Mouse (Mus musculus): Measurements from ENCODE around the gene Stk24.

Gene Stk24

DNA sequence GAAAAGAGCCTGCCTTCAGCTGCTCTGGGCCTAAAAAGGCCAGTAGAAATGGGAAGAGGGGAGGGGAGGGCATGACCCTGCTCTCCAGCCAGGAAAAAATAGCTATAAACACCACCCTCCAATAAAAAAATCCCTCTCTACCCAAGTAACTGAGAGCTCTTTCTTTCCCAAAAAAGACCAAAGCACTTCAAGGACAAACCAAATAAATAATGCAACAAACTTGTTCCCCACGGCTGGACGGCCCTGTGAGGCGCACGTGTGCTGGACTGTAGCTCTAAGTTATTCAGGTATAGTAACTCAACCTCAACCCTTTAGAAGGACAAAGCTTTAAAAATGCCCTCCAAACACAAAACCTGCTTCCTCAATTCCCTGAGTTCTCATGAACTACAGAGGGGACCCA lies 28.1 kb downstream of the Stk24 start:
- no peak for DNase-seq (ENCODE audit: low spot score)

DNA sequence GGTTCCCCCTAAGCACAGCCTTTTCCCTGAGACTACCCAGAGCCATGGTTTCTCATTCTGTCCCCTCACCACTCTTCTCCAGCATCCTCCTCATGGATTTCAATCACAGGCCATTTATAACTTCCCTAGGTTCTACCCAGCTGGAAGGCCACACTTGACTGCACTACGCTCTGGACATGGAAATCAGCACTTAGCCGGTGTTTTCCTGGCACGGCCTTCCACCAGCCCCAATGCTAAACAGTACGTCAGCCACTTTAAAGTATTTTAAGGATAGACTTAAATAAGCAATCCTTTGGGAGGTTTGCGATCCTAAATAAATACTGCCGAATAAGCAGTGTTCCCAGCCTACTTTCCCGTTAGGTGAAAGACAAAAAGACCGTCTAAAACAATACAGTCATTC lies 29.8 kb downstream of the Stk24 start:
- DNase-seq (ENCODE audit: low spot score), result no peak

DNA sequence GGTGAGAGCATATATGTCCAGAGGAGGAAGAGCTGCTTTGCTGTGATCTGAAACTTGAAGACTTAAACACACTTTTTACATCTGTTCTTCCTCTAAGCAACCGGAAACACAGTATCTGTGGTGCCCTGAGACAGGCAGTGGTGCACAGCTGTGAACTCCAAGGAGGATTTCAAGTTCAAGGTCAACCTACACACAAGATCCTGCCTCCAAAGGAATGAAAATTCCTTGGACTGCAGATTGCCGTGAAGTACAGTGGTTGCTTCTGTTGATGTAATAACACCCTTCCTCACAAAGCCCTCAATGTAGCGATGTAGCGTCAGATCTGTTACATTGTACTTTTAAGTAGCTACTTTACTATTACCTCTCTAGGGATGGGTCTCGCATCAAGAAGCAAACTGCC lies 30.5 kb downstream of the Stk24 start:
- no peak for DNase-seq (ENCODE audit: low spot score)

DNA sequence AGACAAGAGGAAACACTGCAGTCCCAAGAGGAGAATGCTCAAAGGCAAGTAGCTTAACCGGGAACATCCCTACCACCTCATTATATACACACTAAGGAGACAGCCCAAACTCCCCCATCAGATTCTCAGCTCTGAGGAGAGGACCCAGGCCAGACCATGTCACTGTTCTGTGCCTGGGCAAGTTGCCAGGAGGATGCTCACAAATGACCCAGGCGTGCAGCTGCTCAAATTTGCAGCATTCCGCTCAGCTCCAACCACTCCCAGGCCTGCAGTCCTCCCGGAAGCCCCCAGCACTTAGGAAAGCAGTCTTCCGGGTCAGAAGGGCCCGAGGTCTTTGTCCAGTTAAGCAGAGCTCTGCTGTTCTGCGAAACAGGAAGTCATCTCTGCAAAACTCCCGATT lies 31.6 kb downstream of the Stk24 start:
- no peak for DNase-seq (ENCODE audit: low spot score)

DNA sequence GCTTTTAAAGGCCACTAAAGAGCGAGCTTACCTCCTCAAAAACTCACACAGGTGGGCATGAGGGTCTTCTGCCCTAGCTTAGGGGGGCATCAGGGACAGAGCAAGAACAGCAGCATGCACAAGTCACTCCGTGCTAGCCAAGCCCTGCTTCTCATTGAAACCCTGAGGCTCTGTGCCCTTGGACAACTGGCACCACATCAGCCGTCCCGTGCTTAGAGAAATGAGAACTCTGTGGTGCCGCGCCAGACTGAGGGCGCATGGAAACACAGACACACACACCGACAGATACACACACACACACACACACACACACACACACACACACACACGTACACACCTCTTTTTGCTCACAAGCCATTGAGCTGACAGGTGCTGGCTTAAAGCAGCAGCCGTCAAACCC lies 32.7 kb downstream of the Stk24 start:
- DNase-seq (ENCODE audit: low spot score), result no peak

DNA sequence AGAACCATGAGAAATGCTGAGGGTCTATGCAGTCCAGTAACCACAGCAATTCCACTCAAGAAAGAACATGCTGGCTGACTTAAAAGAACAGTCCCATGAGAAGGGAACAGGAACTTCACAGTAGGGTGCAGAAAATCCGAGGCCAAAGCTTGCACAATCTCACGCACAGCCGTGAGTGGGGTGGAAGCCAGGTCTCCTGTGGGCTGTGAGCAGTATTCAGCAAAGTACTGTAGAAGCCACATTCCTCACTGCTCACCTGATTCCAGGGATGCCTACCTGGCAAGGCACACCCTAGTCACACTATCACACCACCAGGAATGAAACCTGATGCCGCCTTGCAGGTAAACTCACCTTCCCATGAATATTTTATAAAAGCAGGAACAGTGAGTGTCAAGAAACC lies 33.2 kb downstream of the Stk24 start:
- no peak for DNase-seq (ENCODE audit: low spot score)

DNA sequence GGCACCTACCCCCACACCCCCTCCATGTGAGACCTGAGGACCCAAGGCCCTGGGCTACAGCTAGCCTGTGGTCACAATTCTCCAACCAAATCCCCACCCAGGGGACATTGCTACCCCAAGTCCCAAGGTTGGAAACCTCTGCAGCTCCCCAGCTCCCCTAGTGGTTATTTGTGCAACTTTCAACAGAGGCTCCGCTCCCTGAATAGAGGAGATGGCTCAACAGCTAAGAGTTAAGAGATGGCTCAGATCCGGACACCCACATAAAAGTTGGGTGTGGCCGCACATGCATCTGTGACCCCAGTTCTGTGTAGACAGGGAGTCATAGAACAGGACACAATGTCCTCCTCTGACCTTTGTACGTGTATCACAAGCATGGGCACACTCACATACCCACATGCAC lies 33.8 kb downstream of the Stk24 start:
- DNase-seq (ENCODE audit: low spot score), result no peak

DNA sequence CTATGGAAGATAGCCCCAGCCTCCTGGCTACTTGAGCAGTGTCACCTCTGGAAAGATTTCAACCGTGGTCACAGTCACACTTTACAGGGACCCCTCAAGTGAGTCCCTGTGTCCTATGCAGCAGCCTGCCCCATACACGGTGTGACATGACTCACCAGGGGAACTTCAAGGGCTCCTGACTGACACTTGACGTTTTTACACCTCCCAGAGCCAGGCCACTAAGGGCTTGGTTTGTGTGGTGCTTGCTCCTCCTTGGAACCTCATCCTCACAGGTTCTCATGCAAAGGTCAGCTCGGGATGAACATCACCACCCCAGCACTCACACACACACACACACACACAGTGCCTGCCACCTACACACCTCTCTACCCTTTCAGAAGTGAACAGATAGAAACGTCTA lies 34.9 kb downstream of the Stk24 start:
- DNase-seq (ENCODE audit: low spot score), result no peak

DNA sequence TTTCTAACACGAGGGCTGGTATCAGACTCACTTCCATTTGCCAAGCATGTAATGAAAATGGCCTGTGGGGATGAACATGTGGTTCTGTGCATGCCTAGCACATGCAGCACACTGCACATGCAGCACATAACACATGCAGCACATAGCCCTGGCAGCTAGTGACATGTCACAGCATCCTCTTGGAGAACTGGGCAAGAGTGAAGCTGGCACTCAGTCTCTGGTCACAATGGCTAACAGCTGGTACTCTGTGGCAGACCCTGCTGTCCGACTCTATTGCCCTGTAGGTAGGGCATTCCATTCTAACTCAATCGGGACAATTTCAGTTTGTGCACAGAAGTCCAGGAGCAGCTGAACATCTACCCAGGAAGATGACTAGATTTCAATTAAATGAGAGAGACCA lies 36.9 kb downstream of the Stk24 start:
- DNase-seq (ENCODE audit: low spot score), result no peak

GRCm38 (mm10) chr14:121339951-121340401 lies 39.8 kb downstream of the Stk24 start:
- DNase-seq (ENCODE audit: low spot score), result peak; percentile 56

GRCm38 (mm10) chr14:121338819-121339573 lies 40.8 kb downstream of the Stk24 start:
- DNase-seq (ENCODE audit: low spot score), result no peak

DNA sequence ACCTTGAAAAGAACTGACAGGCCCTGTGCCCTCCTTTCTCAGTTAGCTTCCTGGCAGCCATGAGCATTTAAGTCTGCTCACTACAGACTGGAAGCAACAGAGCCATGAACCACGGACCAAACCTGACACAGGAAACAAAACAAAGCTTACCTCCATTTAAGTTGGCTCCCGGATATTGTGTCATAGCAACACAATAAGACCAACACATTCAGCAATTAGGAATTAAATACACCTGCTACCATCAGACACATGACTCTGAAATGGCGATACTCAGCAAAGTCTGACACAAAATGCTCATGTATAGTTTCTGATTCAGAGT lies 49.8 kb downstream of the Stk24 start:
- no peak for DNase-seq (ENCODE audit: low spot score)

DNA sequence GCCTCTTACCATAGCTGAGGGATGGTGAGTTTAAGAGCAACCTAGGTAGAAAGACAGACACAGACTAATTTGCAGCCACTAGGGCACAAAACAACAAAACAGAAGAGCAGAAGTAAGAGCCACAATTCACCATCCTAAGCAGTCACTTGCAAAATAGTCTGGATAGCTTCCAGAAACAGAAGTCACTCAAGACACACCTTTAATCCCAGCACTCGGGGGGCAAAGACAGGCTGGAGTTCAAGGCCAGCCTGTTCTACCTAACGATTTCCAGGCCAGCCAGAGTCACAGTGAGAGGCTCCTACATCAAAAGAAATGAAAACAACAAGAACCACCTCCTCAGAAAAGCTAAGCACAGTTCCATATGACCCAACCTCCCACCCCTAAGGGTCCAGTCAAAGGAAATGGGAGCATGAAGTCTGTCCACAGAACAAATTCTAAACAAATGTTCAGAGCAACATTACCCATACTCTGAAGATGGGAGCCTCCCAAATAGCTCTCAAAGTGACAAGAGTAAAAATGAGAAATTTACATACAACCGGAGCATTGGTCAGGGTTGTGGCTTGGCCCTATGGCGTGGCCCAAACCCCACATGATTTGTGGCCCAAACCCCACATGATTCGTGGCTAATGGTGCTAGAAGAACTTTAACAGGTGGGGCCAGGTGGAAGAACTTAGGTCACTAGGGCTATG lies 50.3 kb downstream of the Stk24 start:
- DNase-seq (ENCODE audit: low spot score), result no peak

DNA sequence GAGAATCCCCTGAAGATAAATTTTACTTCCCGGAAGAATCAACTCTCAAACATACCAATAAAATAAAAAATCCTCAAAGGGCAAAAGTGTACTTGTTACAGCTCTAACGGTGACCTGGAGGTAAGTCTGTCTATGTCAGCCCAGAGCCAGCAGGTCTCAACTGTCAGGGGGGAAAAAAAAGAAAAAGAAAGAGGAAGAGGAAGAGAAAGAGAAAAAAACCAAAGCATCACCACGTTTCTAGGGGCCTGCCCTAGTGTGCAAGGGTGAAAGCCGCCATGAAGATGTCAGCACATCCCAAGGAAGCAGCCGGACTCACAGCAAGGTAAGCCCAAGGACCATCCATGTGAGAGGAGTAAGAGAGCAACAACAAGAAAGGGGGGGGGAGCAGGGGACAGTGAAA lies 50.9 kb downstream of the Stk24 start:
- DNase-seq (ENCODE audit: low spot score), result no peak

DNA sequence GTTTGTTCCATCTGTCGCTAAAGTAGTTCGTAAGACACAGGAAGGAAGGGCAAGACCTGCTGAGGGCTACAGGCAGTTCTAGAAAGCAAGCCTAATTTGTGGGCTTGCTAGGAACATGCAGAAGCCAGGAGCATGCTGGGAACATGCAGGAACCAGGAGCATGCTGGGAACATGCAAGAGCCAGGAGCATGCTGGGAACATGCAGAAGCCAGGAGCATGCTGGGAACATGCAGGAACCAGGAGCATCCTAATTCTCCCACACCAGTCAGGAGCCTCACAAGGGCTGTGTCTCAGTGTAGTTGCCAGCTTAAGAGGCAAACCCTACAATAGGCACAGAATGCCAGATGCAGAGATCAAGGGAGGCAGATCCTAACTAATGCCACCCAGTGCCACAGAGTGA lies 53.4 kb downstream of the Stk24 start:
- DNase-seq (ENCODE audit: low spot score), result no peak

DNA sequence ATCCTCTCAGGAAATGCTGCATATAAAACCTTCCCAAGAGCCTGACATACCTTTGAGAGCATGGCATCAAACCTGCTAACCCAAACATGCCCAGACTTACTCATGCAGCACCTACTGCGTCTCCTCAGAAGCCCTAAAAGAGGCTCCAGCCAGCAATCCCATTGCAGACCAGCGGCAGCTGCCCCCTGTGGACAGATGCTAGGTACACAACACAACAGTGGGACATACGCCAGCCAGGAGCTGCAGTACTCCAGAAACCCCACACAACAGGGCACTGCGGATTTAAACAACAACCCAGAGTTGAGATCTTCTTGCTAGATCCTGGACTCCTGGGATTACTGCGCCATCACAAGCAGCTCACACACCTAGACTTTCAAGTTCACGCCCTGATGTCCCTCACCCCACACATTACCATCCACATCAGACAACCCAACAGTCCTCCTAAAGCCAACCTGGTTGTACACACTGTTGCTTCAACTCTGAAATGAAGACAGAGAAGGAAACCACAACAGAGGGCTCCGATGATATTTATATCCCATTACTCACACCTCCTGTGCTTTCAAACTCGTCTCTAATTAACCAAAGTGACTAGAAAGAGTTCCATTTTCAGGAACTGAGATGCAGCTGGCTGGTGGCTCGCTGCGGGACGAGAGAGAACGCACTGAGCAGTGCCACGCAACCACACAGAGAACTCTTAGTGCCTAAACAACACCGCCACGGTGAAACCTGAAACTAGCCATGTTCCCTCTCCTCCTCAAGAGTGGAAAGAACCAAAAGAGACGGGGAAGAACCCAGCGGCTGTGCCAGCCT lies 55.1 kb downstream of the Stk24 start:
- no peak for DNase-seq (ENCODE audit: low spot score)

- no peak for DNase-seq (ENCODE audit: low spot score)
Observed at GRCm38 (mm10) chr14:121322641-121323040, 57.2 kb downstream of the Stk24 start.

GRCm38 (mm10) chr14:121322150-121322549 lies 57.7 kb downstream of the Stk24 start:
- no peak for DNase-seq (ENCODE audit: low spot score)

GRCm38 (mm10) chr14:121318382-121318781 lies 61.4 kb downstream of the Stk24 start:
- DNase-seq (ENCODE audit: low spot score), result no peak

DNA sequence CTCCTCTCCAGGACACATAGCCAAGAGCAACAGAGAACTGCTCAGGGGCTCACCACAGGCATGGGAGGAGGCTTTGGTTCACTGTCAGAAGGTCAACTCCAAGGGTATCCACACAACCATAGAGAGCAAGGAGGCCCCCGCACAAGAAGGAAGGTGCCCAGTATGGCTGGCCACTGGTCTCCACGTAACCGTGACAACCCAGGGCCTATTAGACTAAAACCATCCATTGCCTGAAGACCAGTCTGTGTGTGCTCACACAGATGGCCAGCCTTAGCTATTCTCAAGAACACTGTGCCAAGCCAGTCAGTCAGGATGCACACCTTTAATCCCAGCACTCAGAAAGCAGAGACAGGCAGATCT lies 62.5 kb downstream of the Stk24 start:
- DNase-seq (ENCODE audit: low spot score), result no peak

- no peak for DNase-seq (ENCODE audit: low spot score)
Observed at GRCm38 (mm10) chr14:121316631-121317311, 63.0 kb downstream of the Stk24 start.

DNA sequence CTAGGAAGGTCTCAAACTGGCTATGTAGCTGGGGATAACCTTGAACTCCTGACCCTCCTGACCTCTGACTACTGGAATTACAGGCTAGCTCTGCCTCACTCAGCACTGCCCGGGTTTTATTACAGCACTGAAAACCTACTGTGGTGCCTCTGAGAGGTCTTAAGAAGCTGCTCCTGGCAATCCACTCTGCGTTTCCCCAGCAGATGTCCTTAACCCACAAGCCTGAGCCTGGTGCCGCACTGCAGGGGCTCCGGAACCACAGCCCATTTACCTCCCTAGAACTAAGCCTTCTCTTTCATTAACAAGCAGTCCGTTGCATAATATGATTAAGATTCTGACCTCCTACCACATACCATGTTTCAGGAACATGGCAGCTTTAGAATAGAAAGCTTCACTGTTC lies 63.7 kb downstream of the Stk24 start:
- no peak for DNase-seq (ENCODE audit: low spot score)

DNA sequence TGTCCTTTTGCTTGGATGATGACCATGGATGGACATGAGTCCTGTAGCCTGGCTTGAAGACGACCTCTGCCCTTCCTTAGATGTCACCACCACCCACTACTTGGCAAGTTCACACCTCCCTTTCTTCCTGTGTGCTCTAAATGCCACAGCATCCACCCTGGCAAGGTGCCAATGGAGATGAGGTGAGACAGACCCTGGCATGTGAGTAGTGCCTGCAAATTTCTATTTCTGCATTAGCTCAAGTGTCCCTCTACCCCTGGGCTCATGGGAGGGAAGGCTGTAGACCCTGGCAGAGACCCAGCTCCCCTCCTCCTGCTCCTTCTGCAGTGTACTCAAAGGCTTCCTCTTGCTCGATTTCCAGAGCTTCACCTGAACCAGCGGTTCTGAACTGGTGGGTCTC lies 64.9 kb downstream of the Stk24 start:
- no peak for DNase-seq (ENCODE audit: low spot score)

Measured in ovary, adult 18-20 months (tissue).